ENCODE assay signal across 11 mouse cellular contexts in the genomic region with DNA sequence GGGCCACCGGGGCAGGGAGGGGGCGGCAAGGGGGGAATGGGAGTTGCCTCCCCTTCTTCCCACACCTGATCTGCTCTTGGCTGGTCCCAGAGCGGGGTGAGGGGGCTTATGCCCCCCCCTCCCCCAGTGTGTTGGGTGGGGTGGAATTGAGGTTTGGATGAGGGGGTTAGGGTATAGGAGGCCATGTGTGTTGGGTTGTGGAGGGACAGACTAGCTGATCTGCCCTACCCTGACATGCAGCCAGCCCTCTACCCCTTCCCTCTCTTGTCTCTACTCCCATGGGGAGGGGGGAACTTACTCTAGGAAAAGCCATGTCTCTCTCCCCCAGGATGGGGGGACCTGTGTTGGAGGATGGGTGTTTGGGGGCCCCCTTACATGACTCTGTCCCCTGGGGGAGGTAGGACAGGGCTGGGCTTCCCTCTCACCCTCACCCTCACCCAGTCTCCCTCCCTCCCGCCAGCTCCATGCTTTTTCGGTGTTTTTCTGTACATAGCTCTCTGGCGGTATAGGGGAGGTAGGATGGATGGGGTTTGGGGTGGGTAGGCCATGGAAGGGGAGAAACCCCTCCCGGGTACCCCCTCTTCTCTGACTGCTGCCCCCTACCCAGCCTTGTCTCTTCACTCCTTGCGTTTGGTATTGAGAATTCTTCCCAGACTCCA. TPM values are rescaled to one million over a fixed set of nuclear protein-coding genes. Genes with fewer than 3 reads are reported as not detected.
DNase-seq lines count a peak whose midpoint lies in the region; ATAC-seq and TF ChIP-seq lines count a peak whose summit lies in the region.
"Had no signal": no experiment of that assay in that cellular context is flagged by ENCODE, and none has a peak within 500 bp of the region (broad histone marks: within the 10 kb centered on the region; RNA-seq: fewer than 3 reads in every experiment).

No protein-coding gene starts in this region.

- no peaks in the 10 kb centered on the region for H3K27me3 ChIP-seq in forebrain, embryonic 11.5 days (ENCODE audit: control insufficient read depth, insufficient read depth, low read length)
- H3K27me3 ChIP-seq in forebrain, embryonic 15.5 days = no peaks in the 10 kb centered on the region
- no peaks in the 10 kb centered on the region for H3K27me3 ChIP-seq in lung, embryonic 15.5 days
- no peaks in the 10 kb centered on the region for H3K27me3 ChIP-seq in intestine, postnatal 0 days (replicated peaks; ENCODE audit: control insufficient read depth, insufficient read depth, low read length)
- H3K27me3 ChIP-seq in neural tube, embryonic 15.5 days (replicated peaks) = no peaks in the 10 kb centered on the region

- no peaks in the 10 kb centered on the region for H3K9me3 ChIP-seq in forebrain, embryonic 11.5 days (ENCODE audit: control insufficient read depth, low read length)
- no peaks in the 10 kb centered on the region for H3K9me3 ChIP-seq in forebrain, embryonic 15.5 days
- no peaks in the 10 kb centered on the region for H3K9me3 ChIP-seq in lung, embryonic 15.5 days
- no peaks in the 10 kb centered on the region for H3K9me3 ChIP-seq in intestine, postnatal 0 days (ENCODE audit: control insufficient read depth)
- H3K9me3 ChIP-seq in neural tube, embryonic 15.5 days (replicated peaks) = no peaks in the 10 kb centered on the region

- H3K36me3 ChIP-seq in forebrain, embryonic 11.5 days (ENCODE audit: control insufficient read depth, insufficient read depth, low read length) = peaks cover 9% of the 10 kb centered on the region; the same call in 1 of the 2 replicates
- H3K36me3 ChIP-seq in forebrain, embryonic 15.5 days = peaks cover 51% of the 10 kb centered on the region
- H3K36me3 ChIP-seq in lung, embryonic 15.5 days = peaks cover 26% of the 10 kb centered on the region
- H3K36me3 ChIP-seq in intestine, postnatal 0 days (ENCODE audit: control insufficient read depth, insufficient read depth) = peaks cover 18% of the 10 kb centered on the region
- H3K36me3 ChIP-seq in neural tube, embryonic 15.5 days = peaks cover 48% of the 10 kb centered on the region

- H3K27ac ChIP-seq in forebrain, embryonic 11.5 days (ENCODE audit: low read depth, low read length) = no peak overlapping the region
- no peak overlapping the region for H3K27ac ChIP-seq in forebrain, embryonic 15.5 days (replicated peaks)
- H3K27ac ChIP-seq in lung, embryonic 15.5 days = peak overlapping the region; percentile 59; the same call in 1 of the 2 replicates
- no peak overlapping the region for H3K27ac ChIP-seq in intestine, postnatal 0 days (ENCODE audit: low read depth, low read length)
- H3K27ac ChIP-seq in neural tube, embryonic 15.5 days (replicated peaks) = 0 out of 2 replicates have a peak overlapping the region, but pooled peaks have one; percentile 41

- H3K4me2 ChIP-seq in forebrain, embryonic 11.5 days (ENCODE audit: low read depth, low read length, severe bottlenecking) = 0 out of 2 replicates have a peak overlapping the region, but pooled peaks have one; percentile 81
- no peak overlapping the region for H3K4me2 ChIP-seq in forebrain, embryonic 15.5 days (replicated peaks)
- peak overlapping the region; percentile 86 for H3K4me2 ChIP-seq in lung, embryonic 15.5 days
- peak overlapping the region; percentile 94 for H3K4me2 ChIP-seq in intestine, postnatal 0 days (replicated peaks; ENCODE audit: low read depth)
- peak overlapping the region; percentile 94 for H3K4me2 ChIP-seq in neural tube, embryonic 15.5 days

- H3K4me1 ChIP-seq in forebrain, embryonic 11.5 days (replicated peaks; ENCODE audit: control insufficient read depth, insufficient read depth, low read length) = peaks cover 5% of the 10 kb centered on the region; the same call in 1 of the 2 replicates
- peaks cover 48% of the 10 kb centered on the region for H3K4me1 ChIP-seq in forebrain, embryonic 15.5 days
- peaks cover 39% of the 10 kb centered on the region for H3K4me1 ChIP-seq in lung, embryonic 15.5 days
- H3K4me1 ChIP-seq in intestine, postnatal 0 days (replicated peaks; ENCODE audit: control insufficient read depth, insufficient read depth, low read length) = peaks cover 8% of the 10 kb centered on the region; the same call in 1 of the 2 replicates
- peaks cover 51% of the 10 kb centered on the region for H3K4me1 ChIP-seq in neural tube, embryonic 15.5 days

- no peak for ATAC-seq in forebrain, embryonic 11.5 days (replicated peaks; ENCODE audit: low FRiP score)
- ATAC-seq in forebrain, embryonic 15.5 days (replicated peaks) = no peak
- ATAC-seq in lung, embryonic 15.5 days (ENCODE audit: borderline replicate concordance, extremely low read depth, low FRiP score, low TSS enrichment) = no peak; the same call in 1 of the 2 replicates
- ATAC-seq in intestine, postnatal 0 days = no peak
- ATAC-seq in neural tube, embryonic 15.5 days (ENCODE audit: low FRiP score) = no peak

- H3K4me3 ChIP-seq in forebrain, embryonic 11.5 days (ENCODE audit: low read depth, low read length) = no peak overlapping the region
- no peak overlapping the region for H3K4me3 ChIP-seq in forebrain, embryonic 15.5 days
- peak overlapping the region; percentile 97 for H3K4me3 ChIP-seq in lung, embryonic 15.5 days
- H3K4me3 ChIP-seq in intestine, postnatal 0 days (ENCODE audit: low read depth, low read length) = peak overlapping the region; percentile 82
- peak overlapping the region; percentile 93; the same call in 1 of the 2 replicates for H3K4me3 ChIP-seq in neural tube, embryonic 15.5 days (replicated peaks)

- peak overlapping the region; percentile 10; the same call in 1 of the 2 replicates for H3K9ac ChIP-seq in forebrain, embryonic 11.5 days (ENCODE audit: low read length)
- no peak overlapping the region for H3K9ac ChIP-seq in forebrain, embryonic 15.5 days (replicated peaks)
- H3K9ac ChIP-seq in lung, embryonic 15.5 days = peak overlapping the region; percentile 3; the same call in 1 of the 2 replicates
- H3K9ac ChIP-seq in intestine, postnatal 0 days (ENCODE audit: low read depth, low read length) = 0 out of 2 replicates have a peak overlapping the region, but pooled peaks have one; percentile 69
- H3K9ac ChIP-seq in neural tube, embryonic 15.5 days (replicated peaks) = peak overlapping the region; percentile 7; the same call in 1 of the 2 replicates

- DNase-seq in forebrain, embryonic 11.5 days (ENCODE audit: low spot score) = peak; percentile 52
- DNase-seq in lung, postnatal 14 days = no peak
- DNase-seq in thymus, adult 18-20 months = no peak
- no peak for DNase-seq in layer of hippocampus, adult 18-20 months (ENCODE audit: low spot score in 2 of 2)
- DNase-seq: cerebellum, adult 11 months; kidney, adult 2 months; right cerebral cortex, adult 18-20 months had no signal

- WGBS in forebrain, embryonic 11.5 days = 61% methylated on average over 8 of the region's 8 CpGs
- WGBS in forebrain, embryonic 15.5 days = 50% methylated on average over 8 of the region's 8 CpGs
- WGBS in lung, embryonic 15.5 days = 38% methylated on average over 7 of the region's 8 CpGs
- 66% methylated on average over 7 of the region's 8 CpGs for WGBS in intestine, postnatal 0 days
- 61% methylated on average over 8 of the region's 8 CpGs for WGBS in neural tube, embryonic 15.5 days

- TF ChIP-seq CTCF in intestine, postnatal 0 days (IDR thresholded peaks at IDR 0.05; ENCODE audit: low read depth) = no peak

RNA-seq across cellular contexts. Expression of gene Zbtb9, which starts 1.6 kb away (rescaled TPM):
- 13.7 and 13.9 TPM in 2 replicates for polyA plus RNA-seq in forebrain, embryonic 11.5 days (2014; fragmentation: Nextera tagmentation; extraction: Ambion mirVana)
- polyA plus RNA-seq in forebrain, embryonic 15.5 days (2015; fragmentation: Nextera tagmentation; extraction: Ambion mirVana) = 15.8 and 17.2 TPM in 2 replicates
- 16.3 and 16.9 TPM in 2 replicates for polyA plus RNA-seq in lung, embryonic 15.5 days (2015; fragmentation: Nextera tagmentation; extraction: Ambion mirVana)
- 6.5 and 6.7 TPM in 2 replicates for polyA plus RNA-seq in intestine, postnatal 0 days (2015; fragmentation: Nextera tagmentation; extraction: Ambion mirVana)
- 15.9 and 16.0 TPM in 2 replicates for polyA plus RNA-seq in neural tube, embryonic 15.5 days (2015; fragmentation: Nextera tagmentation; extraction: Ambion mirVana)
- 10 to 100 TPM; 15.2 to 15.5 TPM for total RNA-seq in layer of hippocampus, adult 18-20 months (2021)

RNA-seq across cellular contexts. Expression of gene Syngap1, which starts 30.3 kb away (rescaled TPM):
- polyA plus RNA-seq in forebrain, embryonic 11.5 days (2014; fragmentation: Nextera tagmentation; extraction: Ambion mirVana) = 3.2 and 4.2 TPM in 2 replicates
- 6.5 and 7.3 TPM in 2 replicates for polyA plus RNA-seq in forebrain, embryonic 15.5 days (2015; fragmentation: Nextera tagmentation; extraction: Ambion mirVana)
- polyA plus RNA-seq in lung, embryonic 15.5 days (2015; fragmentation: Nextera tagmentation; extraction: Ambion mirVana) = 1.5 and 2.1 TPM in 2 replicates
- 0.35 and 0.39 TPM in 2 replicates for polyA plus RNA-seq in intestine, postnatal 0 days (2015; fragmentation: Nextera tagmentation; extraction: Ambion mirVana)
- polyA plus RNA-seq in neural tube, embryonic 15.5 days (2015; fragmentation: Nextera tagmentation; extraction: Ambion mirVana) = 3.7 and 3.8 TPM in 2 replicates
- total RNA-seq in layer of hippocampus, adult 18-20 months (2021) = 100 to 1,000 TPM; 400 to 412 TPM

RNA-seq across cellular contexts. Expression of gene Cuta, which starts 32.0 kb away (rescaled TPM):
- 141 and 154 TPM in 2 replicates for polyA plus RNA-seq in forebrain, embryonic 11.5 days (2014; fragmentation: Nextera tagmentation; extraction: Ambion mirVana)
- 144 and 150 TPM in 2 replicates for polyA plus RNA-seq in forebrain, embryonic 15.5 days (2015; fragmentation: Nextera tagmentation; extraction: Ambion mirVana)
- polyA plus RNA-seq in lung, embryonic 15.5 days (2015; fragmentation: Nextera tagmentation; extraction: Ambion mirVana) = 182 and 184 TPM in 2 replicates
- polyA plus RNA-seq in intestine, postnatal 0 days (2015; fragmentation: Nextera tagmentation; extraction: Ambion mirVana) = 287 and 304 TPM in 2 replicates
- 141 and 152 TPM in 2 replicates for polyA plus RNA-seq in neural tube, embryonic 15.5 days (2015; fragmentation: Nextera tagmentation; extraction: Ambion mirVana)
- total RNA-seq in layer of hippocampus, adult 18-20 months (2021) = 100 to 1,000 TPM in 1 of 2 experiments, 10 to 100 TPM in 1; 94.9 to 100 TPM

RNA-seq across cellular contexts. Expression of gene Phf1, which starts 38.5 kb away (rescaled TPM):
- 4.5 and 4.9 TPM in 2 replicates for polyA plus RNA-seq in forebrain, embryonic 11.5 days (2014; fragmentation: Nextera tagmentation; extraction: Ambion mirVana)
- polyA plus RNA-seq in forebrain, embryonic 15.5 days (2015; fragmentation: Nextera tagmentation; extraction: Ambion mirVana) = 17.2 and 18.3 TPM in 2 replicates
- 7.6 and 8.7 TPM in 2 replicates for polyA plus RNA-seq in lung, embryonic 15.5 days (2015; fragmentation: Nextera tagmentation; extraction: Ambion mirVana)
- polyA plus RNA-seq in intestine, postnatal 0 days (2015; fragmentation: Nextera tagmentation; extraction: Ambion mirVana) = 11.2 and 11.6 TPM in 2 replicates
- 27.5 and 30.5 TPM in 2 replicates for polyA plus RNA-seq in neural tube, embryonic 15.5 days (2015; fragmentation: Nextera tagmentation; extraction: Ambion mirVana)
- total RNA-seq in layer of hippocampus, adult 18-20 months (2021) = 10 to 100 TPM; 37.6 to 40.0 TPM

RNA-seq across cellular contexts. Expression of gene Kifc5b, which starts 54.5 kb away (rescaled TPM):
- polyA plus RNA-seq in forebrain, embryonic 11.5 days (2014; fragmentation: Nextera tagmentation; extraction: Ambion mirVana) = 11.1 and 11.3 TPM in 2 replicates
- polyA plus RNA-seq in forebrain, embryonic 15.5 days (2015; fragmentation: Nextera tagmentation; extraction: Ambion mirVana) = 4.3 and 5.5 TPM in 2 replicates
- 8.0 and 9.8 TPM in 2 replicates for polyA plus RNA-seq in lung, embryonic 15.5 days (2015; fragmentation: Nextera tagmentation; extraction: Ambion mirVana)
- 0.94 and 1.4 TPM in 2 replicates for polyA plus RNA-seq in intestine, postnatal 0 days (2015; fragmentation: Nextera tagmentation; extraction: Ambion mirVana)
- 2.3 and 3.5 TPM in 2 replicates for polyA plus RNA-seq in neural tube, embryonic 15.5 days (2015; fragmentation: Nextera tagmentation; extraction: Ambion mirVana)
- 1 to 10 TPM; 3.3 to 3.5 TPM for total RNA-seq in layer of hippocampus, adult 18-20 months (2021)

Comparison
In these comparisons a context has a peak if more than half of its experiments do, and no peak if none do; other contexts are left out.
1. H3K27ac ChIP-seq: peak in lung, embryonic 15.5 days (single experiment) and neural tube, embryonic 15.5 days (single experiment); none in forebrain, embryonic 11.5 days (single experiment), forebrain, embryonic 15.5 days (single experiment) and intestine, postnatal 0 days (single experiment).
2. H3K4me3 ChIP-seq: peak in lung, embryonic 15.5 days (single experiment), intestine, postnatal 0 days (single experiment) and neural tube, embryonic 15.5 days (single experiment); none in forebrain, embryonic 11.5 days (single experiment) and forebrain, embryonic 15.5 days (single experiment).